Mouse (Mus musculus) c-Kit-positive CD71-negative TER-119-negative erythroid progenitor cells, embryonic 14.5 days (primary cell): ENCODE measurements around the gene Ctso.

ENCODE experiments used
- DNase-seq: peaks from one replicate; pipeline ENCODE4 v3.0.0-alpha.2; 2013; ENCODE audit warnings: low read depth

The Ctso gene

GRCm38 (mm10) chr3:81932141-81933101 lies at the start of gene Ctso:
Gene Ctso (plus strand): TSS chr3:81932601.
- peak; percentile 61 for DNase-seq

DNA sequence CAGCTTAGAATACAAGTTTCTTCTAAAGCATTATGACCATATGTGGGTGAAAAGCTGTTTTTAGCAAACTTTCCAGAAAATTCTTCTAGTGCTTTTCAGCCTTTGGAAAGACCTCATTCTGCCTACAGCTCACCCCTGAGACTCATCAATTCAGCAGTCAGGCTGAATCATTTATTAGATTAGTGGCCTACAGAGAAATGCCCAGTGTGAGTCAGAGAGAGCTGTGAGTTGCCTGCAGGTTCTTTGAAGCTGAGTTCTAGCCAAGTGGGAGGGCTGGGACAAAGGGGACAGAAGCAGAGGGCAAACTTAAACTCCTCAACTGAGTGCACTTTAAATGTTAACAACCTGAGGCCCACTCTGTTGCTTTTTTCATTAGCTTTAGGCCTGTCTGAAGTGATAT lies 48.5 kb upstream of the Ctso start:
- no peak for DNase-seq

DNA sequence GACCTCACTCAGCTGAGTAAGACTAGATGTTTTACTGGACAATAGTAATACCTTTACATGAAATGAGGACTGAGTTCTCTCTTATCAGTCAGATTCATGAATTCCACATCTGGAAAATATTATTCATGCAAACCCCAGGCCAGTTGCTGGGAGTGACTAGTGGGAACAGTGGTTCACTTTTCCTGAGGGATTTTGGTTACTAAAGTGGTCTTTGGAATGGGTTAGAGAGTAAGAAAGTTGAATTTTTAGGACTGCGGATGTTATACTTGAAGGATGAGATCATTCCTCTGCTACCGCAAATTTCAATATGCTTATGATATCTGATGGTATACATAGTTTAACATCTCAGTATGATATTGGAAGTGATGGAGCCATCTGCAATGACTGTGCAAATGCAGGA lies 46.8 kb upstream of the Ctso start:
- DNase-seq = no peak

GRCm38 (mm10) chr3:81889137-81889536 lies 43.3 kb upstream of the Ctso start:
- no peak for DNase-seq

DNA sequence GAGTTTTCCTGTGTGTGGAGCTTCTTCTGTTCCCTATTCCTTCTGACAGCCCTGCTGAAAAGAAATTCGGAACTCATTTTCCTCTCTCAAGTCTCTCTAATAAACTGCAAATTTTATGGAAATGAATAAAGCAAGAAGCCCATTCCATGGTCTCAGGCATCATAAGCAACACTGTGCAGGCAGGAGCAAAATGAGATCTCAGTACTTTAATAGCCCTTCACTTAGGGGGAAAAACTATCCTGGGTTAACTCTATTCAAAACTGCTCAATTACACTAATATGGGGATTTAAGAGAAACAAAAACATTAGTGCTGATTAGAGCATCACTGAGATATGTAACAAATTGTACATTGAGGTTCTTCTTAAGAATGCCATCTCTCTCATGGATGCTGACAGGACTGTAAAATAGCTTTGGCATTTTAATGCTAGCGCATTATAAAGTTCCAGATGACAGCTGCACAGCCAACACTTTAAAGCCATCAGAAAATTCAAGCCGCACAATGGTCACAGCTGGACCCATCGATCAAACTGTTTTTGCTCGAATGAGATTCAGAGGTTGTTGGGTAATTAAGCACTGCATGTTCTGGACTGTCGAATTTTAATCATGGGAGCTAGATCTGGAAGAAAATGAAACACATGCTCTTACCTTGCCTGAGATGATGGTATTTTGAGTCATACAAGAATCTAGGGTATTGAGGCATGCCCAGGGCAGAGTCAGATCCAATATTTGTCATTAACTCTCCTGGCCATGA lies 21.9 kb upstream of the Ctso start:
- no peak for DNase-seq

DNA sequence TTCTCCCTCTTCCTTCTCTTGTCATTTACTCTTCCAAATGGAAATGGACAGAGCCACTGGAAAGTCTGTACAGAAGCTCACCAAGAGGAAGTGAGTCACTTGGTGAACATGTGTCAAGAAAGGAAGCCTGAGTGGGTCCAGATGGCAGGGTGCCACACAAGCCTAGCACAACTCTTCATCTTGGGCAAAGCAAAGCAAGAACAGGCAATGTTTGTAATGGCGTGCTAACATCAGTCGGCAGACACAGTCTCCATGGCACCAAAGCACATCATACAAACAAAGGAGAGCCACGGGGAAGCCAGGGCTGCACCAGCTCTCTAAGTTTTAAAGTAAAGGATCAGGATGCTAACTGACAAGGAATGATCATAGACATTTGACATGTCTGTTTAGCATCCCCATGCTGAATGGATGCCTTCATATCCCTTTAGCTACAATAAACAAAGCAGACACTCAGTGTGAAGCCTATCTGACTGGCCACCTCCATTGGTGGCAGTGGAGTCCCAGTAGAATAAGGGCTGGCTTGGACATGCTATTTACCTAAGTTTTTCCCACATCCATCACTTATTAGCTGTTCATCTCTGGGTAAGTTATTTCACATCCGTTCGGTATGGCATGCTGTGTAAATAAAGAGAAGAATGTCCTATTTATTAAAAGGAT lies 16.2 kb upstream of the Ctso start:
- no peak for DNase-seq

DNA sequence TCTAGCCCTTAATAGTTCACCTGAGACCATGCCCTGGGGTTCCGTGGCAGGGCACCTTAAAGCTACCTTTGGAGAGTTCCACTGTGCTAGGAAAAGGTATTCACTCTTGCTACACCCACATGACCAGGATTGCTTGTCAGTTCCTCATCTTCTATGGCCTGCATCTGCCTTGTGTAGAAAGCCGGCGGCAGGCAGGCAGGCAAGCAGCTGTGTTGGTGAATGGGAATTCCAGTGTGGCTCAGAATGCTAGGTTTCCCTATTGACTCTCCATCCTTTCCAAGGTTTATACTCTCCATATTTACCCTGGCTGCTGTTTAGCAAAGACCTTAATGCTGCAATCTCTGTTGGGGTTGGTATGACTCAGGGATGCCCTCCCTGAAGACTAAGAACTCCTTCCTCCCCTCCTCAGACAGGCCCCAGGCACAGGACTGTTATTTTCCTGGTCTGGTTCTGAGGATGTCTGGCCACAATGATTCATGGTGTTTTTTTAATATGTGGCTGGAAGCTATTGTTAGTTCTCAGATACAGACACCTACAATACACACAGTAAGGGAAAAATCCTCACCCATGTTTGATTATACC lies 15.0 kb upstream of the Ctso start:
- no peak for DNase-seq

DNA sequence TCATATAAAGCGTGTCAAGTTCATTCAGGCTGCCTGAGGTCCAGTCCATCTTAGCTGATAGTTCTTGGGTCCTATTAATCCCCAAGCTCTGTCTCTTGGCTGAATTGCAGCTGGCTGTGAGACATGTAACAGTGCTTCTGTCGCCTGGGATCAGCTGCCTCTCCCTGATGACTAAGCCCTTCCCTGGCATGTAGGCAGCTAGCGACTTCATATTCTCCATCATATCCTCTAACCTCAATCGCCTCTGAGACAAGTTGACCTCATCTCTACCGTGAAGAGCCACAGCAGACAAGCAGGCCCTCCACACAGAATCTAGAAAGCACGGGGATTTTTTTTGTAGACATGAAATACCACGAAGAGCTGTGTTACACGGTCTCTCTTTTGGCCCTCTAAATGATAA lies 14.2 kb upstream of the Ctso start:
- no peak for DNase-seq

DNA sequence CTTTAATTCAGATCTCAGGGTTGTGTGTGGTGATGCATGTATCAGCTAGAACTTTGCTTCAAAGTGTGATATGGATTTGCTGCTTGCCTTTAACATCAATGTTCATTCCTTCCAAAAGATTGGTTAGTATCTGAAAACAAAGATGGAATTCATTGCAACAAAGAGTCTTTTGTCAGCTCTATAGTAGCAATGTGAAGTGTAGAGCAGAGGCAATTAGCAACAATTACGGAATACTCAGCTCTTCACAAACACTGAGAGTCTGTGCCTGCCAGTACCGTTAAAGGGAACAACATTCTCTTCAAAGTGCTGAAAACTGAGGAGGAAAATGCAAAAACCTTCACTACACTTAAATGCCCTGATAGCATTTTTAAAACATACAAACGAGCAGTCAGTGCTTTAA lies 12.7 kb upstream of the Ctso start:
- no peak for DNase-seq

GRCm38 (mm10) chr3:81922910-81923309 lies 9.5 kb upstream of the Ctso start:
- no peak for DNase-seq

DNA sequence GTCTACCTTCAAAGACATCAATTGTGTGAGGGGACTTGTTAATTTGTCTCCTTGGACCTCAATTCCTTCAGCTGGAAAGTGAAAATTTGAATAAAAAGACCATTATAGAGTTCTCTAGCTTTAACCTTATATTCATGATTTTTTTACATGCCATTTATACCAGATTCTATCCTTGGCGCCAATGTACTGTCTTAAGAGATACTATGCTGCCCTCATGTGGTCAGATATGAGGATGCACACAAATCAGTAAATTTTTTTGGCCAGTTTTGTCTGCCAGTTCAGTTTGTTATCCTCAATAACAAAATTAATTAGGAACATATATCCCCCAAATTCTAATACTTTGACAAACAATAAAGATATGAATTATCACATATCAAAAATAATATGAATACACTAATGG lies 7.5 kb upstream of the Ctso start:
- peak; percentile 38 for DNase-seq

DNA sequence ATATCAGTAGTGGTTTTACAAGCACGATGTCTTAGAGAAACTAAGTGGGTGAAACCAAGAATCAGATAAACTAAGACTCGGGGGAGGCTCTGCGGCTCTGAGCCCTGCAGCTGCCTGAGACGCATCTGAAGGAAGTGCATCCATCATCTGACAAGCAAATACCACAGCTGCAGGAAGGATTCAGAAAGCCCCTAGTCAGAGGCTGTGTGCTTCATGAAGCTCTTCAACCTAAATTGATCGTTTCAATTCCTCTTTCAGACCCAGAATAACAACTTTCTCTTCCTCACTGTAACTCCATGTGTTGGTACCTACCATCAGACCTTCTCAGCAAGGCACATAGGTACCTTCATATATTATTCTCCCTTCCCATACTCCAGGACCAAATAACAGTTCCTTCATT lies 6.5 kb upstream of the Ctso start:
- DNase-seq = peak; percentile 17

GRCm38 (mm10) chr3:81926764-81927325 lies 5.6 kb upstream of the Ctso start:
- DNase-seq = no peak

- no peak for DNase-seq
These were observed 3.3 kb upstream of the Ctso start for GRCm38 (mm10) chr3:81929073-81929472.

DNA sequence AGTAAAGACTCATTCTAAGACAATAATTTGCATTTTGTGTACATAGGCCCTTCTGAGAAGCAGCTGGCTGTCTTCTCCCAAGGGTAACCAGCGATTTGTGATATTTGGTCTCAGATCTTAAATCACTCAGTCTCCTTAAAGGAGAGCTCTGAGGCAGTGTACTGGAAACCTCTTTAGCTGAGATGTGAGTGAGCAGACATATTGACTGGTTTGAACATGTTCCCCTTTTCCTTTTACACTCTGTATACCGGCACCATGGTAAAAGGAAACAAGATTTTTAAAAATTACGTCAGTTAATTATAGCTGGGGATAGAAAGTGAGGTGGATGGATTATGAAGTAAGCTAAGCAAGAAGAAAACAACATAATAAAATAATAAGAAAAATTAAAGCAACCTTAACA lies 706 bp upstream of the Ctso start:
- DNase-seq = no peak

GRCm38 (mm10) chr3:81933348-81933747 lies 947 bp downstream of the Ctso start:
- no peak for DNase-seq

DNA sequence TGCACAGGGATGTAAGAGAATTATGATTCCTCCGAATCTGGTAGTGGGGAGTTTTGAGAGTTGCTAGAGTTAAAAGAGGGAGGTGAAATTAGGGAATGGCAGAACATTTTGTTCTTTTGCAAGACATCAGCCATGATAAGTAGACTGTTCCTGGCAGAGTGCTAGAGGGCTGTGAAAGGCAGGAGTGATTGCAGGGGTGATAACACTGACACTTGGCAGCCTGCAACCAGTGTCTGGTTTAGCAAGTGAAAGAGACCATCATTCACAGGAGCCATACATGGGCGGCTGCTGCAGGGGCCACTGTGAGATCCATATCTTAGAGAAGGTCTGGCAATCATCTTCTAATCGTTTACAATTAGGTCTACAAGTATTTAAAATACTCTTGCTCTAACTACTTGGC lies 6.5 kb downstream of the Ctso start:
- no peak for DNase-seq

GRCm38 (mm10) chr3:81942341-81942740 lies 9.9 kb downstream of the Ctso start:
- no peak for DNase-seq

GRCm38 (mm10) chr3:81943097-81943496 lies 10.7 kb downstream of the Ctso start:
- no peak for DNase-seq

DNA sequence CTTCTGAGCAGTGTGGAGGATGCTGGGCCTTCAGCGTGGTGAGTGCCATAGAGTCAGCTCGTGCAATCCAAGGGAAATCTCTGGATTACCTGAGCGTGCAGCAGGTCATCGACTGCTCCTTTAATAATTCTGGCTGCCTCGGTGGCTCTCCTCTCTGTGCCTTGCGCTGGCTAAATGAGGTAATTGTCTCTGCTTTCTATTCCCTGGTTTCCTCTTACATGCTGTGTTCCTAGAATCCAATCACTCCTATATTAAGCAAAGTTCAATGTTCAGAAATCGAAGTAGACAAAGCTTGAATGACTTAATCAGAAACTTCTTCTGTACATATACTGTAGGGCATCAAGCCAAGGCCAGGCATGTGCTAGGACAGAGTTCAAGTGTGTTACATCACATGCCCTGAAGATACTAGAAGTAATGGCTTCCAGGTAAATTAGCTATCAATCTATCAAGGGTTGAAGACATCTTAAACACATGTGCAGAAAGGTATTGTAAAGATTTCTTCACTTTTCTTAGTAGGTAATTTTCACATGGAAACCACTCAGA lies 12.5 kb downstream of the Ctso start:
- DNase-seq = no peak

- DNase-seq = no peak
These were observed 16.6 kb downstream of the Ctso start for GRCm38 (mm10) chr3:81949048-81949447.

GRCm38 (mm10) chr3:81951785-81952184 lies 19.4 kb downstream of the Ctso start:
- DNase-seq = no peak
